Mouse (Mus musculus) CH12.LX (cell line): Measurements from ENCODE around the gene Stox1. TPM values are rescaled to one million over a fixed set of nuclear protein-coding genes. Genes with fewer than 3 reads are reported as not detected.

Experiments used
- DNase-seq: peaks from one replicate; pipeline ENCODE4 v3.0.0-alpha.2; 2013; ENCODE audit errors: extremely low read depth
- H3K27ac ChIP-seq: 2 replicates; pipeline ENCODE4 v1.5.1; 2012; ENCODE audit warnings: low read depth, mild to moderate bottlenecking, control low read depth, moderate library complexity; ENCODE audit not compliant: insufficient read depth
- H3K27me3 ChIP-seq: replicated peaks from 2 replicates; pipeline ENCODE3; 2012; ENCODE audit warnings: inconsistent platforms
- H3K36me3 ChIP-seq, 2 experiments: replicated peaks in 1 of 2; 2 replicates each; pipeline versions ENCODE3 to v1.6.1; 2012; ENCODE audit warnings: inconsistent platforms in 1 of 2, low read length in 1 of 2, mild to moderate bottlenecking in 1 of 2, mixed read lengths in 1 of 2, moderate library complexity in 1 of 2; ENCODE audit not compliant: control insufficient read depth in 1 of 2, insufficient read depth in 1 of 2
- H3K4me1 ChIP-seq, 2 experiments: 2 replicates each; pipeline ENCODE4 v1.6.1; 2012; ENCODE audit warnings: inconsistent platforms in 1 of 2, moderate library complexity in 1 of 2; ENCODE audit not compliant: insufficient read depth in 2 of 2, control insufficient read depth in 1 of 2
- H3K4me2 ChIP-seq: 2 replicates; pipeline ENCODE4 v1.6.1; 2012; ENCODE audit warnings: low read depth, mild to moderate bottlenecking, control low read depth; ENCODE audit not compliant: poor library complexity, insufficient read depth, severe bottlenecking
- H3K4me3 ChIP-seq, 3 experiments: fragments of 150-350 bp in 1 of 3; sonication (generic) in 1 of 3; replicated peaks in 1 of 3; 2 replicates each; pipeline versions ENCODE3 to v1.5.1; 2011 to 2012; ENCODE audit warnings: low read depth in 2 of 3, low read length in 2 of 3, mild to moderate bottlenecking in 2 of 3, moderate library complexity in 2 of 3, control low read depth in 1 of 3, improper control_type of control experiment in 1 of 3, inconsistent platforms in 1 of 3, mixed read lengths in 1 of 3; ENCODE audit not compliant: poor library complexity in 1 of 3
- H3K79me2 ChIP-seq: replicated peaks from 2 replicates; pipeline ENCODE4 v1.6.1; 2012; ENCODE audit warnings: mild to moderate bottlenecking, moderate library complexity; ENCODE audit not compliant: control insufficient read depth, poor library complexity, insufficient read depth, severe bottlenecking; ENCODE audit errors: extremely low read depth
- H3K9ac ChIP-seq: 2 replicates; pipeline ENCODE4 v1.6.1; 2012; ENCODE audit warnings: low read depth, mild to moderate bottlenecking, control low read depth, moderate library complexity; ENCODE audit not compliant: insufficient read depth
- H3K9me3 ChIP-seq: replicated peaks from 2 replicates; pipeline ENCODE3; 2012; ENCODE audit warnings: low read length, inconsistent platforms, mixed read lengths
- BHLHE40 ChIP-seq: IDR thresholded peaks from 2 replicates; pipeline ENCODE4 v1.6.1; 2011; ENCODE audit warnings: mild to moderate bottlenecking, low read depth, low read length, improper control_type of control experiment
- CHD1 ChIP-seq: IDR thresholded peaks from 2 replicates; pipeline ENCODE4 v1.6.1; 2012; ENCODE audit warnings: low read depth, low read length, improper control_type of control experiment, inconsistent platforms
- CTCF ChIP-seq, 2 experiments: IDR thresholded peaks in 1 of 2; conservative IDR thresholded peaks in 1 of 2; 2 replicates each; pipeline ENCODE4 v1.5.1; 2011 to 2012; ENCODE audit warnings: low read depth in 2 of 2, low read length in 2 of 2, improper control_type of control experiment in 1 of 2, inconsistent platforms in 1 of 2, mild to moderate bottlenecking in 1 of 2, moderate library complexity in 1 of 2
- ELF1 ChIP-seq: IDR thresholded peaks from 2 replicates; pipeline ENCODE4 v1.6.1; 2014; ENCODE audit warnings: low read depth, mild to moderate bottlenecking, inconsistent platforms, low read length, improper control_type of control experiment
- EP300 ChIP-seq: IDR thresholded peaks from 2 replicates; pipeline ENCODE4 v1.6.1; 2011; ENCODE audit warnings: low read length, improper control_type of control experiment
- ETS1 ChIP-seq: conservative IDR thresholded peaks from 2 replicates; pipeline ENCODE4 v1.6.1; 2012; ENCODE audit warnings: low read depth, mild to moderate bottlenecking, inconsistent platforms, low read length, improper control_type of control experiment, moderate library complexity
- HCFC1 ChIP-seq: IDR thresholded peaks from 2 replicates; pipeline ENCODE4 v1.6.1; 2012; ENCODE audit warnings: low read depth, mild to moderate bottlenecking, inconsistent platforms, low read length, improper control_type of control experiment
- IRF4 ChIP-seq: IDR thresholded peaks from 2 replicates; pipeline ENCODE4 v1.6.1; 2014; ENCODE audit warnings: low read depth, mild to moderate bottlenecking, inconsistent platforms, low read length, improper control_type of control experiment
- JUN ChIP-seq: IDR thresholded peaks from 2 replicates; pipeline ENCODE4 v1.6.1; 2011; ENCODE audit warnings: low read depth, mild to moderate bottlenecking, low read length, improper control_type of control experiment, moderate library complexity; ENCODE audit not compliant: insufficient read depth
- JUND ChIP-seq: conservative IDR thresholded peaks from 2 replicates; pipeline ENCODE4 v1.6.1; 2011; ENCODE audit warnings: low read depth, low read length, improper control_type of control experiment
- KAT2A ChIP-seq: IDR thresholded peaks from 2 replicates; pipeline ENCODE4 v1.6.1; 2012; ENCODE audit warnings: low read length, improper control_type of control experiment, inconsistent platforms; ENCODE audit not compliant: insufficient replicate concordance
- MAZ ChIP-seq: IDR thresholded peaks from 2 replicates; pipeline ENCODE4 v1.6.1; 2012; ENCODE audit warnings: low read depth, mild to moderate bottlenecking, inconsistent platforms, low read length, improper control_type of control experiment, moderate library complexity
- MEF2A ChIP-seq: IDR thresholded peaks from 2 replicates; pipeline ENCODE4 v1.6.1; 2014; ENCODE audit warnings: low read depth, mild to moderate bottlenecking, inconsistent platforms, low read length, improper control_type of control experiment, borderline replicate concordance
- MXI1 ChIP-seq: IDR thresholded peaks from 2 replicates; pipeline ENCODE4 v1.6.1; 2011; ENCODE audit warnings: mild to moderate bottlenecking, low read depth, low read length, improper control_type of control experiment
- MYC ChIP-seq: IDR thresholded peaks from 2 replicates; pipeline ENCODE4 v1.6.1; 2011; ENCODE audit warnings: low read depth, mild to moderate bottlenecking, improper control_type of control experiment, low read length
- NELFE ChIP-seq: IDR thresholded peaks from 2 replicates; pipeline ENCODE4 v1.6.1; 2011; ENCODE audit warnings: low read depth, low read length, improper control_type of control experiment
- PAX5 ChIP-seq: IDR thresholded peaks from 2 replicates; pipeline ENCODE4 v1.6.1; 2012; ENCODE audit warnings: low read length, inconsistent platforms, mixed read lengths
- POLR2A ChIP-seq: IDR thresholded peaks from 2 replicates; pipeline ENCODE4 v1.6.1; 2011; ENCODE audit warnings: low read depth, mild to moderate bottlenecking, improper control_type of control experiment, low read length
- RAD21 ChIP-seq: IDR thresholded peaks from 2 replicates; pipeline ENCODE4 v1.6.1; 2011; ENCODE audit warnings: low read depth, mild to moderate bottlenecking, low read length, improper control_type of control experiment, moderate library complexity
- RCOR1 ChIP-seq: conservative IDR thresholded peaks from 2 replicates; pipeline ENCODE4 v1.6.1; 2012; ENCODE audit warnings: low read depth, mild to moderate bottlenecking, inconsistent platforms, low read length, improper control_type of control experiment
- SIN3A ChIP-seq: IDR thresholded peaks from 2 replicates; pipeline ENCODE4 v1.6.1; 2012; ENCODE audit warnings: low read length, improper control_type of control experiment, inconsistent platforms
- TBP ChIP-seq: conservative IDR thresholded peaks from 2 replicates; pipeline ENCODE4 v1.6.1; 2011; ENCODE audit warnings: low read depth, low read length, improper control_type of control experiment
- TCF12 ChIP-seq: IDR thresholded peaks from 2 replicates; pipeline ENCODE4 v1.6.1; 2014; ENCODE audit warnings: low read depth, mild to moderate bottlenecking, inconsistent platforms, low read length, improper control_type of control experiment
- ZKSCAN1 ChIP-seq: IDR thresholded peaks from 2 replicates; pipeline ENCODE4 v1.6.1; 2012; ENCODE audit warnings: low read depth, inconsistent platforms, low read length, improper control_type of control experiment, borderline replicate concordance
- ZMIZ1 ChIP-seq: IDR thresholded peaks from 2 replicates; pipeline ENCODE4 v1.6.1; 2012; ENCODE audit warnings: low read depth, mild to moderate bottlenecking, inconsistent platforms, low read length, improper control_type of control experiment
- dilution Hi-C: fragments of 300-500 bp; cut with MboI; formaldehyde crosslinking; loops from 2 replicates; pipeline ENCODE4 v1.14.3; 2020; ENCODE audit warnings: low sequenced_read_pairs; ENCODE audit not compliant: extremely low pct_unique_long_range_greater_than_20kb, extremely low pct_ligation_motif_present
- in situ Hi-C: fragments of 300-500 bp; cut with MboI; formaldehyde crosslinking; loops from 3 replicates; pipeline ENCODE4 v1.14.3; 2019; ENCODE audit warnings: low sequenced_read_pairs, low pct_ligation_motif_present, low pct_unique_long_range_greater_than_20kb, mixed read lengths
- polyA plus RNA-seq: library from polyadenylated mRNA; unstranded; fragments of >175 nt; gene quantifications from 2 replicates; pipeline ENCODE4 v1.2.1, GENCODE M21; 2012; ENCODE audit warnings: low read depth; ENCODE audit not compliant: insufficient read length
- total RNA-seq, 2 experiments: library from RNA; depleted of rRNA; stranded (reverse); fragments of 300-350 nt in 1 of 2; fragments of >200 nt in 1 of 2; gene quantifications; 2 replicates each; pipeline ENCODE4 v1.2.3; 2012 to 2014

The Stox1 gene
- total and polyA plus RNA-seq, 3 experiments: 0.17 TPM; not detected in 2

- Histone ChIP-seq H3K27me3 (peaks cover 8% of the 10 kb centered on the region), H3K4me2 (no peak overlapping the region)
- in situ Hi-C loops: no loop called here
- TF ChIP-seq BHLHE40: no peak
- TF ChIP-seq IRF4: no peak
- TF ChIP-seq MXI1: no peak
- TF ChIP-seq RCOR1: no peak
- TF ChIP-seq POLR2A: no peak
- TF ChIP-seq CHD1: no peak
- TF ChIP-seq KAT2A: no peak
- no peak for TF ChIP-seq NELFE
- TF ChIP-seq MEF2A: no peak
- no peak for TF ChIP-seq ETS1
- TF ChIP-seq MYC: no peak
- TF ChIP-seq SIN3A: no peak
- no peak for TF ChIP-seq ZKSCAN1
- TF ChIP-seq TCF12: no peak
- no peak for TF ChIP-seq JUN
- no peak for TF ChIP-seq RAD21
- no peak for TF ChIP-seq ELF1
- TF ChIP-seq, all 38 proteins: peak for 0
- no peak overlapping the region for H3K9ac ChIP-seq
- DNase-seq: no peak
- dilution Hi-C loops: no loop called here
- no peak overlapping the region for H3K27ac ChIP-seq
- no peaks in the 10 kb centered on the region for H3K9me3 ChIP-seq
- no peak overlapping the region for H3K4me3 ChIP-seq
- H3K36me3 ChIP-seq: no peaks in the 10 kb centered on the region
- H3K79me2 ChIP-seq: no peaks in the 10 kb centered on the region
- peaks cover 3 to 14% of the 10 kb centered on the region in 2 experiments; a peak in 3 of 4 replicates for H3K4me1 ChIP-seq
Observed at GRCm38 (mm10) chr10:62730826-62731225, 4.9 kb upstream of the Stox1 start.

GRCm38 (mm10) chr10:62724936-62725335 is 992 bp downstream of the Stox1 start:
- dilution Hi-C loops (no loop called here), in situ Hi-C loops (no loop called here)
- peaks cover 17% of the 10 kb centered on the region for H3K27me3 ChIP-seq
- H3K79me2 ChIP-seq: no peaks in the 10 kb centered on the region
- H3K36me3 ChIP-seq: no peaks in the 10 kb centered on the region
- H3K4me2 ChIP-seq: peak overlapping the region; percentile 88
- peaks cover 0 to 8% of the 10 kb centered on the region in 2 experiments; a peak in 2 of 4 replicates for H3K4me1 ChIP-seq
- H3K4me3 ChIP-seq: no peak overlapping the region
- H3K9ac ChIP-seq: no peak overlapping the region
- DNase-seq: no peak
- no peaks in the 10 kb centered on the region for H3K9me3 ChIP-seq
- TF ChIP-seq EP300 (no peak), MYC (no peak), ETS1 (no peak), IRF4 (no peak), ZMIZ1 (no peak), MAZ (no peak), PAX5 (no peak), HCFC1 (no peak), POLR2A (no peak), TBP (no peak), CTCF (conservative IDR thresholded peaks at IDR 0.05 in 1 of 2, IDR thresholded peaks at IDR 0.05 in 1 of 2; ENCODE audit: low read depth in 2 of 2, low read length in 2 of 2) (no peak), JUND (no peak)
- no peak overlapping the region for H3K27ac ChIP-seq
